Mouse (Mus musculus) cerebellum, adult (tissue): ENCODE results near the gene Rpl27a.

ENCODE experiments used
- ATAC-seq: cut with Nextera tagmentation; 2 replicates; pipeline ENCODE4 v1.9.2; 2017; ENCODE audit warnings: mild to moderate bottlenecking, moderate library complexity, mixed read lengths; ENCODE audit not compliant: insufficient number of reproducible peaks, low FRiP score, low TSS enrichment

The Rpl27a gene

DNA sequence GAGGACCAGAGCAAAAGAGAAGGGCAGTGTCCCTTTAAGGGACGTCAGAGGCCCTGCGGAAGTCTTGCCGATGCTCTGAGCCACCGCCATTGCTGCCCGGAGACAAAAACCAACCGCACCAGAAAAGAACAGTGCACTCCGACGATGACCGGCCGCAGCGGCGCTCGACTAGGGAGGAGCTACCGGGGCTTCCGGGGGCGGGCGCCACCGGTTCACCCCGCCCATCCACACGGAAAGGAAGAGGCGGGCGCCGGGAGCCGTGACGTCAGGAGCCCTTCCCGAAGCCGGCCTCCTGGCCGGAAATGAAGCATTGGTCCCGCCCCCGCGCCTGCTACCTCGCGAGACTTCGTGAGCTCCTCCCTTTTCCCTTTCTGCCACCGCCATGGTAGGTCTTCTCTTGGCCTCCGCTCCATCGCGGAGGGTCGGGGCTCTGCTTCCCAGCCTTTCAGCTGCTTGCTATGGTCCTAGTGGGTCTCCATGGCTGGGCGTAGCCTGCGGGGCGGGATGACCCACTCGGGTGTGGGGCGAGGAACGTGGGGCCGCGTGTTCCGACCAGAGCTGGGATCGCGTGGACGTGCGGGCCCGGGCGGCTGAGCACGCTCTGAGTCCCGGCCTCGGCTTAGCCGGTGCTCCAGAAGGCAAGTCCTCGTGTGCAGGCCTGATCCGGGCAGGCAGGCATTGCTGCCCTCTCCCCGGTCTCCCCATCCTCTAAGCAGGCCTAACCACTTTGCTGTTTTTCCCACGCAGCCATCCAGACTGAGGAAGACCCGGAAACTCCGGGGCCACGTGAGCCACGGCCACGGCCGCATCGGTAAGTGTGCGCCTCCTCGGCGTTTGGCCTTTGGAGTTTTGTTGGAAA, at the start of gene Rpl27a:
TSS of gene Rpl27a (plus strand) at position 310 of the 859 bp plus-strand sequence.
- peak; percentile 94 for ATAC-seq

GRCm38 (mm10) chr7:109470700-109471099, 48.2 kb upstream of the Rpl27a start:
- no peak for ATAC-seq

DNA sequence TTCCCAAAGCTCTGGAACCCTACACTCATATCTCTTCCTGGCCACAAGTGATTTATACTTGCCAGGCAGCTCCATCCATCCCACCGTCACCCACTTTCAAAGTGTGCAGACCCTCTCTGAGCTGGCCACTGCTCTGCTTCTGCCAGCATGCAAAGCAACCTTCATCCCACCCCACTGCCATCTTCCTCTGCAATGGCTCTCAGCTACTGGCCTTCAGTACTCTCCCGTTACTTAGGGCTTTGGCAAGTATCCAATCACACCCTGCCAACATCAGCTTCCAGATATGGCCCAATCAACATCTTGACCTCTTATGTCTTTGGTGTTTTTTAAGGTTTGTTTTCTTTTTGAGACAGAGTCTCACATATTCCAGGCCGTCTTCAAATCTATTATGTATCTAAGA, 41.0 kb upstream of the Rpl27a start:
- ATAC-seq: no peak

DNA sequence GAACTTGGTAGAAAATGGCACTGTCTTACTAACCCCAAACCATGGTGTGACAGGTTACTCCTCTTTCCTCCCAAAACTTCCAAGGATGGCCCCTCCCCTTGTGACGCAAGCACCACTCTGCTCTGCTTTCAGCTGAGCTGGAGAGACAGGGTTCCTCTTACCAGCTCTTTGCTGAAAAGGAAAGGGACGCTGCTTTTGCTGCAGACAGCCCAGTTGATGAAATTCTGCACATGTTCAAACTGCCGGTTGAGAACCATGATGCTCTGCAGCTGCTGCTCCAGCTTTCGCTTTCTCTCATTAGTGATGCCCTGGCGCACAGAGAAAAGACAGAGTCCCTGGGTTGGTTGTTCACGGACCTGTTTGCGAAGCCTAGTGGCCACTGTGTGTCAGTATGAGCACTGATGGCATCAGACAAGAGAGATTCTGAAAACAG, 38.2 kb upstream of the Rpl27a start:
- no peak for ATAC-seq

DNA sequence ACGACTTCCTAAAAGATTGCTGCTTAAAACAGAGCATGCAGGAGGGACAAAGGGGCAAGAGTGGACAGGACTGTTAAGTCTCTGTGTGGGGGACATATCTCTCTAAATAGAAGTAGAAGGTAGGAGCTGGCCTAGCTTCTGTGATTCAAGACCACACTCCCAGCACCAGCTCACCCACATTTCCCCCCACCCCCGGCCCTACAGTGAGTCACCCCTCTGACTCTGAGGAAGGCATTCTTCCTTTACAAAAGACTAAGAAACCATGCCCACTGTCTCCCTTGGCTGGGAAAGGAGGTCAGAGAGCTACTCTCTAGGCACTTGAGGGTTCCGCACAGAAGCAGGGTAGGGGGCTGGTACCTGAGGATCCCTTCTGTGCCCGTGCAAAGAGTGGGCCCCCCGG, 34.7 kb upstream of the Rpl27a start:
- ATAC-seq: no peak

- peak; percentile 43 for ATAC-seq
Observed at GRCm38 (mm10) chr7:109492616-109493318, 26.2 kb upstream of the Rpl27a start.

- ATAC-seq: peak; percentile 55
Observed at GRCm38 (mm10) chr7:109493319-109494316, 25.3 kb upstream of the Rpl27a start.

DNA sequence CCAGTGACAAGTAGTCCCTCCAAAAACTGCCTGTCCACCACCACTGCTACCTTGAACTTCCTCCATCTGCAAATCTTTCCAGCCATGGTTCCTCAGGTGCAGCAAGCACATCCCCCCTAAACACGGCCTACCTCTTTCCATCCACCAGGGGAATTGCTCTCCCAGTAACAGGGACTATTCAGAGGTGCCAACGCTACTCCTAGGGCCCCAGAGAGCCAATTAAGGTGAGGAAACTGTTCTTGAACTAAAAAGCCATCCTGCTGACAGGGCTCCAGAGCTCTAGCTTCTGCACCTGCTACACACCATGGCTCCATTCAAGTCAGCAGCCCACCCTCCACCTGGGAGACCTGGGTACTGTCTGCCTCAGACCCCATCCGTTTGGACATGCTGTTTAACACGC, 21.4 kb upstream of the Rpl27a start:
- ATAC-seq: no peak

GRCm38 (mm10) chr7:109507119-109507518, 11.8 kb upstream of the Rpl27a start:
- ATAC-seq: no peak

GRCm38 (mm10) chr7:109507572-109507971, 11.4 kb upstream of the Rpl27a start:
- ATAC-seq: no peak

DNA sequence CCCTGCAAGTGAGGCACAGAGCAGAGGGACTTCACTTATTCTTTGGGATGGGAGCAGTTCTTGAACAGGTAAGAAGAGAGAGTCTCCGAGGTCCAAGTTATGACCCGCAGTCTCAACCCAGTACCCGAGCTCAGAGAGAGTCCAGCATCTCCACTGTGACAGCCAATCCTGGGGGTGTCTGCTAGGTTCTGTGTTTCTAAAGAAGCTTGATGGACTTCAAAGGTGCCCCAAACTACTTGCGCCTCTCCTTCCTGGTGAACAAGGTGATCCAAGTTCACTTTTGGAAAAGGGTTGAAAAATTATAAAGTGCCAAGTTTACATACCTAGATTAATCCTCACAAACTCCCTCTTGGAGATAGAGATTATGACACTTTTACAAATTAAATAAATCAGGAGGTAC, 10.9 kb upstream of the Rpl27a start, which contains the start of gene Trim66:
TSS of gene Trim66 (minus strand) at position 101 of the 400 bp plus-strand sequence.
- no peak for ATAC-seq

DNA sequence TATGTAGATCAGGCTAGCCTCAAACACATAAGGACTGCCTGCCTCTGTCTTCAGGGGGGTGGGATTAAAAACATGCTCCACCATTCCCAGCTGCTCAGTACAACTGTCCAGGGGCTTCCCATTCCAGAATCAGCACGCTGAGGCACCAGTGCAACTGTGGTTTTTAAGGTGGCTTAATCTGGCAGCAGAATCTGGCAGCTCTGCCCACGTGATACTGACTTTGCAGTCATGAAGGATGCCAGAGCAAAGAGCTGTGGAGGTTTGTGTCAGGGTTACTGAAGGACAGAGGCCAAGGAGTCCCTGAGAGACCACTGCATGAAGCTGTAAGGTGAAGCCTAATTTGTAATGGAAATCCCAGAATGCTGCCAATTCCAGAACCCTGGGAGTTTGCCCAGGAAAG, 8.1 kb upstream of the Rpl27a start:
- ATAC-seq: no peak

DNA sequence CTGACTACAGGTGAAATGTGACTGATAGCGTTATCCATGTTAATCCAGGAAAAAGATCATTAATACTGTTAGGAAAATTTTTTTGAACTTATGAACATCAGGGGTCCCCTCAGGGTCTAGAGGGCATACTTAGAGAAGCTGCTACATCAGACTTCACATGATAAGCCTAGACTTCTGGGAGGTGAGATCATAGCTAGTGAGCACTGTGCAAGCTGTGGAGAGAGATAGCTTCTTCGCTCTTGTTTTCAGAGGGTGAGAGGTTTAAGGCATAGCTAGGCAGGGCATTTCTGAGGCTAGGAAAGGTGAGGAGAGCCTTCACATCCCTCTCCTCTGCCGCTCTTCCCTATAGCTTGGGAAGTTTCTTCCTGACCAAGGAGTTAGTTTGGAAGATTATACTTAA, 7.1 kb upstream of the Rpl27a start:
- no peak for ATAC-seq

- ATAC-seq: no peak
Observed at GRCm38 (mm10) chr7:109516500-109516899, 2.4 kb upstream of the Rpl27a start.

- ATAC-seq: no peak
Observed at GRCm38 (mm10) chr7:109518036-109518681, 788 bp upstream of the Rpl27a start.

DNA sequence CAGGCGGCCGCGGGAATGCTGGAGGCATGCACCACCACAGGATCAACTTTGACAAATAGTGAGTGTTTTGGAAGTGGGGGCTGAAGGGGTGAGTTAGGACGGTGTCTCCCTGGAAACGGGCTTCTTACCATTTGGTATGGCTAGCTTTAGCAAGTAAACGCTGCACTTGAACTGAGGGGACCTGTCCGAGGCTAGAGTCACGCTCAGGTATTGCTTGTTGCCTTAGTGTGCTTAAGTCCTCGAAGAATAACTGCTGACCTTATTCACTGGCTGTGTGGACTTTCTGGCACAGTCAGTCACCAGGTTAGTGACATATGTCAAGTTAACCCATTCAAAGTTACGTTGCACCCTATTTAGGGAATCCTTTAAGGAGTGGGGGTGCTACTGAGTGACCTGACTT, 989 bp downstream of the Rpl27a start:
- no peak for ATAC-seq

DNA sequence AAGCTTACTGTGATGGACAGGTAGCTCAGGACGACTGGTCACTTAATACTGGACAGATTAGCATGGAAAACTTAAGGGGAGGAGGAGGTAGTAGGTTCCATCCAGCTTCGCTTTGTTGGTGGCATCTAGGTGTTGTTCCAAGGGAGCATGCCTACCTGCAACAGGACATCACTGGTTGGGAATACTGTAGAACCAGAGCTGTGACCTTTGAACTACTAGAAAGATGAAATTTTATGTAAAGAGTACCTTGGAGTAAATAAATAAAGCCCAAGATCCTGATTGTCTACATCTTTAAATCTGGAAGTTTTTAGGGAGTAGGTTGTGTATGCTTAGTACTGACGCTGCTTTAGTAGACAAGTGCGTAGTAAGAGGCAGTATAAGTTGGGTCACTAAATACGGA, 3.1 kb downstream of the Rpl27a start:
- no peak for ATAC-seq

DNA sequence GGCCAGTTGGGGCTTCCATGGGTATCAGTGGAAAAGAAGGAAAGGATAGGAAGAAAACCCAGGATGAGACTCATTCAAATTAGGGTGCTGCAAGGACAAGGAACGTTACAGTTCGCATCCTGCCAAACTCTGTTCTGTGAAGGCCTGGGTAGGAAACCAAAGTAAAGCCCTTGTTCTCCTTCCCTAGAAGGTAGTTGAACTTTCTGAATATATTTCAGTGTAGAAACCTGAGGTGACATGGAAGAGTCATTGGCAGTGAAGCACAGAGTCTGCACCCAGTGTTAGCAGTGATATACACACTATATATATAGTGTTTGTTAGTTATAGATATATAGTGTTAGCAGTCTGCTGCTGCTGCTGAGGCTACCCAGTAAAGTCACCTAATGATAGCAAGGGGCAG, 4.4 kb downstream of the Rpl27a start:
- ATAC-seq: no peak

- ATAC-seq: no peak
Observed at GRCm38 (mm10) chr7:109523741-109524441, 4.9 kb downstream of the Rpl27a start.
